Mouse (Mus musculus): ENCODE data around the gene Rab4a.
A peak's percentile ranks its signal among the peaks of the same experiment; 100 is the strongest.
"Not testable (repeated sequence)": the region's sequence is repeated elsewhere in the genome, so short reads cannot be mapped to it uniquely, and the experiment has no call there.

Rab4a gene

GRCm38 (mm10) chr8:123788416-123789170 is 17.2 kb upstream of the Rab4a start:
- no peak for DNase-seq (ENCODE audit: low spot score)

GRCm38 (mm10) chr8:123789461-123789860 is 16.3 kb upstream of the Rab4a start:
- DNase-seq (ENCODE audit: low spot score), result no peak

- DNase-seq (ENCODE audit: low spot score), result peak; percentile 85
Measured at GRCm38 (mm10) chr8:123789970-123790369, 15.8 kb upstream of the Rab4a start.

GRCm38 (mm10) chr8:123791101-123791844 is 14.5 kb upstream of the Rab4a start:
- no peak for DNase-seq (ENCODE audit: low spot score)

- DNase-seq (ENCODE audit: low spot score), result no peak
Measured at GRCm38 (mm10) chr8:123791845-123792225, 13.9 kb upstream of the Rab4a start.

DNA sequence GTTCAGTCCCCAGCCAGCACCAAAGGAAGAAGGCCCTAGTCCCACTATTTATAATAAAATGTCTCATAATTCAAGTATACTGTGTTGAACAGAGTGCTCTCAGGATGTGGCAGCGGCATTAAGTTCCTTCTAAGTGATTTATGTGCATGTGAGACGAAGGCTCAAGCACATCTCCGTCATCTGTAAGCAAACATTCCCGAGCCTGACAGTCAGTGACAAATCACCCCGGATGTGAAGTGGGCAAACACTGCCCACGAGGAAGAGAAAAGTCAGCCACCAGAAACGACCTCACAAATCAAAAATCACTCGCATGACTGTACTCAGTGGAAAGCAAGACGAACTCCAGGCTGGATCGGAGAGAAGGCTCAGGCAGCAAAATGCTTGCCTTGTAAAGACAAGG is 11.9 kb upstream of the Rab4a start:
- DNase-seq (ENCODE audit: low spot score), result no peak

- no peak for DNase-seq (ENCODE audit: low spot score)
Measured at GRCm38 (mm10) chr8:123794766-123795165, 11.0 kb upstream of the Rab4a start.

DNA sequence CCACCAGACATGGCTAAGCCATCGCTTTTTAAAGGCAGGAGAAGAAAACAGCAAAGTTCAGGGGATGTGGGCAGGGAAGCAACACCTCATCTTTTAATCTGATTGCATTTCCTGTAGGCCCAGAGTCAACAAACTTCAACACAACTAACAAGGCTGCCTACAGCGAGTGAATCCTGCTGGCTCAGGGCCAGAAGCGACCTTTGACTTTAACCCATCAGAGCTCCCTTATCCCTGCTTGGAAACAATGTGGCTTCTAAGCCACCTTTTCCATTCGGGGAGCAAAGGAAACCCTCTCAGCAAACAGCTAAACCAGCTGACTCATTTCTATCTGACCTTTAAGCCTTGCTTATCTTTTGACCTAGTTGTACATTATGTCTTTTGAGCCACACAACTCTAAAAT is 9.0 kb upstream of the Rab4a start:
- DNase-seq (ENCODE audit: low spot score), result no peak

GRCm38 (mm10) chr8:123797928-123798327 is 7.9 kb upstream of the Rab4a start:
- DNase-seq (ENCODE audit: low spot score), result no peak

DNA sequence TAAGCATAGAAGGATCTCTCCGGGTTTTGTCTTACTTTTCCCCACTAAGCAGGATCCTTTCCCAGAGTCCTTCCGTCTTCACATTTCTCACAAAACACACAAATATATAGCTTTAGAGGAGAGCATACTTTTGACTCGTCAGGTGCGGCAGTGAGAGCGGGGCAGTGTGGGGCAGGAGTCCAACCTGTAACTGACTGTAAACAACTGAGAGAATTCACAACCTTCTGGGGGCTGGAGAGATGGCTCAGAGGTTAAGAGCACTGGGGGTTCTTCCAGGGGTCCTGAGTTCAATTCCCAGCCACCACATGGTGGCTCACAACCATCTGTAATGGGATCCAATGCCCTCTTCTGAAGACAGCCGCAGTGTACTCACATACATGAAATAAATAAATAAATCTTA is 6.4 kb upstream of the Rab4a start:
- DNase-seq (ENCODE audit: low spot score), result no peak

DNA sequence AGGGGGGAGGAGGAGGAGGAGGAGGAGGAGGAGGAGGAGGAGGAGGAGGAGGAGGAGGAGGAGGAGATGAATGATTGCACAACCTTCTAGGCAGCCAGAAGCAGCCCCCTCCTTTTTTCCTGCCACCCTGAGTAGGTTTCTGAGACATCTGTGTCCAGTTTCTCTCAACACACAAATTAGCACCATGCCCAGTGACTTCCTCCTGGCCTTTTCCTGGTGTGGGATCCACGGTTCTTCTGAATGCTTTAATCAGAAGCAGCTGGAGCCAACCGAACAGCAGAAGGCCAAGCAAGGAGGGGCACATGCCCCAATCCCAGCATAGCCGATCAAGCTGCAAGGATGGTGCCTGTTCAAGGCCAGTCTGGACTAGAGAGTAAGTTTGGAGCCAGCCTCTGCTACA is 5.9 kb upstream of the Rab4a start:
- no peak for DNase-seq (ENCODE audit: low spot score)

DNA sequence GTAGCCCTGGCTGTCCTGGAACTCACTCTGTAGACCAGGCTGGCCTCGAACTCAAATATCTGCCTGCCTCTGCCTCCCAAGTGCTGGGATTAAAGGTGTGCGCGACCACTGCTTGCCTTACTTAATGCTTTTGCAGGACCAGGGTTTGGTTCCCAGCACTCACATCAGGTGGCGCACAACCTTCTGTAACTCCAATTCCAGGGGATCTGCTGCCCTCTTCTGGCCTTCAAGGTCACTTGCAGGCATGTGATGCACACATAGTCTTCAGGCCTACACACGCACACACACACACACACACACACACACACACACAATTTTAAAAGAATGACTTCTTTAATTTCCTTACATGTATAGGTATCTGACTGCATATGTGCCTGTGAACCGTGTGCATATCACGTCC is 4.9 kb upstream of the Rab4a start:
- no peak for DNase-seq (ENCODE audit: low spot score)

- DNase-seq (ENCODE audit: low spot score), result no peak
Measured at GRCm38 (mm10) chr8:123801538-123801937, 4.2 kb upstream of the Rab4a start.

DNA sequence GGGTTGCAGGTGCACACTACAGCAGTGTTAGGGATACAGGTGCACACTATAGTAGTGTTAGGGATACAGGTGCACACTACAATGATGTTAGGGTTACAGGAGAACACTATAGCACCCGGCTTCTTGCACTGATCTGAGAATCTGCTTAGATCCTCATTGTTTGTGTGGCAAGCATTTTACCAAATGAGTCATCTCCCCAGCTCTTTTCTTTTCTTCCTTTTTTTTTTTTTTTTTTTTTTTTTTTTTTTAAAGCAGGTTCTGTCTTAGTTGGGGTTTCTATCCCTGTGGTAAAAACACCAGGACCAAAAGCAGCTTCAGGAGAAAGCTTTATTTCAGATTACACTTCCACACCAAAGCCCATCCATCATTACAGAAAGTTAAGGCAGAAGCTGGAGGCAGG is 2.1 kb upstream of the Rab4a start:
- DNase-seq (ENCODE audit: low spot score), result no peak

DNA sequence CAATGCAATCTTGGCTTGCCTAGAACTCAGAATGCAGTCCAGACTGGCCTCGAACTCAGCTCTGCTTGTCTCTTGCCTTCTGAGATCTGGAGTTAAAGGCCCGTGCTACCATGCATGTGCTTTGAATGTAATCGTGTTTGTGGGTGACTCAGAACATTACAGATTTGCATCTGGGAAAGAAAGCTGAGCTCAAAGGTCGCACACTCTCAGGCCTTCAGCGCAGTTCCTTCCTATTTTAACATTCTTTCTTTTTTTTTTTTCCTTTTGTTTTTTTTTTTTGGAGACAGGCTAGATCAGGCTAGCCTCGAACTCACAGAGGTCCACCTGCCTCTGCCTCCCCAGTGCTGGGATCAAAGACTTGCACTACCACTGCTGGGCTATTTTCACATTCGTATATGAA is 1.2 kb upstream of the Rab4a start:
- no peak for DNase-seq (ENCODE audit: low spot score)

- no peak for DNase-seq (ENCODE audit: low spot score)
Measured at GRCm38 (mm10) chr8:123805209-123805717, 522 bp upstream of the Rab4a start.

DNA sequence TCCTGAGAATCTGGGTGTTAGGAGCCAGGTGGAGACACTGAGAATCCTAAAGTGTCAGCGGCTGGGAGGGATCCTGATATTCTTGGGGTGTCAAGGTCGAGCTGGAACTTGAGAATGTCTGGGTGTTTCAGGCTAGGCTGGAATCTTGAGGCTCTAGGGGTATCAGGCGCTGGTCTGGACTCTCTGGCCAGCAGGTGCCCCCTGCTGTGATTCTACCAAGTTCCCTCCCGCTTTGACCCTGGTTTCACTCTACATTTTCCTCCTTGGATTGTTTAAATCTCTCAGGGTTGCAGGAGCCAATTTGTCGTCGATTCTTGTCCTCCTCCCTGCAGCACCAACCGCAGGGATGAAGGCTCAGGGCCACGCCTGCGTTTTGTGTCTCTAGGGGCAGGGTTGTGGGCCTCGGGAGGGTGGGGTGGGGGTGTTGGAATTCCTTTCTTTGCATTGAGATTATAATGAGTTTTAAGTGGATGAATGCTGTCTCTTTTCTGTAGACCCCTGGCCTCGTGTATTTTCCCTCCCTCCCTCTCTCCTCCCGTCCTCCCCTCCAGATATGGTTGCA is 670 bp downstream of the Rab4a start:
- no peak for DNase-seq (ENCODE audit: low spot score)

DNA sequence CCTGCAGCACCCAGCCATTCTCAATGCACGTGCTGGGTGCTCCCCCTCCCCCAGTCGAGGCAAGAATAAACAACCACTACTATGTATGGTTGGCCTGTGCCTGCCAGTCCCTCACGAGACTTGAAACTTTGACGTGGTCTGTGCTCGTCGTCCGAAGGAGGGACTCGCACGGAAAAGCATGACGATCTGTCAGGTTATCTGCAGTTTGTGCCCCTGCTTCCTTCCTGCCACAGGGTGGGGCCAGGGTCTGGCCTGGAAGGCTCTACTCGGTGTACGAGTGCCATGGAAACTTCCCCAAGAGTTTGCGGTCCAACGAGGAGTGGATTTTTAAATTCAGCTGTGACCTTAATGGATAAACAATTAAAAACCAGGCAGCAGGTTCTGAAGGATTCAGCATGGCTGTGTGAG is 1.2 kb downstream of the Rab4a start:
- no peak for DNase-seq (ENCODE audit: low spot score)

DNA sequence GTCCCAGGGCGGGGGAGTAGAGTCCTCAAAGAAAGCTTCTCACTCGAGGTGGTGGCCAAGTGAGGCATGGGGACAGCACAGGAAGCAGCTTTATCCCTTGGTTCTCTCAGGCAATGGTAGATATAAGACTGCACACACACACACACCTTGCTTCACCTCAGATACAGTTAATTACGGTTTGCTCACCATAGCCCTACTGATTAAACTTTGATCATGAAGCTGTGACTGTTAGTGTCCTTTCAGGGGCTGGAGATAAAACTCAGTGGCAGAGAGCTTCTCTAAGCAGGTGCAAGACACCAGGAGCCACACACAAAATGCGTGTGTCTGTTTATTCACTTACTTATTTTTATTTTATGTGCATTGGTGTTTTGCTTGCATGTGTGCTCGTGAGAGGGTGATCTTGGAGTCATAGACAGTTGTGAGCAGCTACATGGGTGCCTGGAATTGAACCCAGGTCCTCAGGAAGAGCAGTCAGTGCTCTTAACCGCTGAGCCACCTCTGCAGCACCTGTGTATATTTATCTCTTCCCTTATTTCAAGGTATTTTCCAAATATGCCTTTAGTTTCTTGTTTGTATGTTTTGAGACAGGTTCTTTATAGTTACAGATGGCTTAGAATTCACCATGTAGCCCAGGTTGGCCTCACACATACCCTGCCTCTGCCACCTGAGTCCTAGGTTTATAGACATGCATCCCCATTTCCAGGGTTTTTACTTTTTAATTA is 2.2 kb downstream of the Rab4a start:
- DNase-seq (ENCODE audit: low spot score), result no peak

DNA sequence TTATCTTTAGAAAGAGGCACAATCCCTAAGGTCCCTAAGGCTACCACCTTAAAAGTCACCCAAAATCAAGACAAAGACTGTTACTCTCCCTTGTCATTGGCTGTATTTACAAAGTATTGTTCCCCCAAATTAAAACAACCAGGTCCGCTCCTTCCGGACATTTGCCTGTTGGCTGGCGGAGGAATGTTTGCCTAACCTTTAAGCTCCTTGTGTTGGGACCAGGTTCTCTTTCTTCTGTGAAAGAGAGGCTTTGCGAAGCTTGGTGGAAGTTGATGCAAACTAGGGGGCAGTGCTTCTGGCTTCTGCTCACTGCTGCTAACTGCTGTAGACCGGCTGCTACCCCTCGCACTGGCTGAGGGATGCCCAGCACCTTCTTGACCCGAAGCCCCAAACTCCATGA is 2.9 kb downstream of the Rab4a start:
- no peak for DNase-seq (ENCODE audit: low spot score)

- not testable (repeated sequence) for DNase-seq (ENCODE audit: low spot score)
Measured at GRCm38 (mm10) chr8:123809342-123809741, 3.6 kb downstream of the Rab4a start.

DNA sequence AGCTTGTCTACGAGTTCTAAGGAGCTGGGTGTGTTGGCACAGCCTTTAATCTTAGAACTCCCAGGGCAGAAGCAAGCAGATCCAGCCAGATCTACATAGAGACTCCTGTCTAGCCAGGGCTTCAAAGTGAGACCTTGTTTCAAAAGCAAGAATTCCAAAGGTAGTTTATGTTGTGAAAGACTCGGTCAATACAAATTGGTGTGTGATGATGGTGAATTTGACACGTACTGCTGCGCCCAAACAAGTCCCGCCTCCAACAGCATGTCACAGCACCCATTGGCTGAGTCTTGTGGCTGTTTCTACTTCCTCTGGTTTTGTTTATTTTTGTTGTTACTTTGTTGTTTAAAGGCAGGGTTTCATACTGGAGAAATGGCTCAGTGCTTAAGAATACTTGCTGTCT is 6.4 kb downstream of the Rab4a start:
- no peak for DNase-seq (ENCODE audit: low spot score)

All from ovary, postnatal 36 days (tissue).